Mouse (Mus musculus) forebrain, embryonic 12.5 days (tissue): ENCODE results near the gene Pcsk6. TPM values are rescaled to one million over a fixed set of nuclear protein-coding genes. Genes with fewer than 3 reads are reported as not detected.
"Not testable (repeated sequence)": the region's sequence is repeated elsewhere in the genome, so short reads cannot be mapped to it uniquely, and the experiment has no call there.

Experiments used
- ATAC-seq: fragments of 200-750 bp; cut with Nextera tagmentation; 2 replicates; pipeline ENCODE4 v1.8.0; 2017; ENCODE audit warnings: moderate TSS enrichment; ENCODE audit not compliant: low FRiP score
- H3K27ac ChIP-seq: fragments of 300-500 bp; sonication (generic); 2 replicates; pipeline ENCODE4 v1.5.1; 2016; ENCODE audit warnings: mild to moderate bottlenecking
- H3K27me3 ChIP-seq: fragments of 300-500 bp; sonication (generic); 2 replicates; pipeline ENCODE4 v1.6.1; 2016; ENCODE audit warnings: mild to moderate bottlenecking
- H3K36me3 ChIP-seq: fragments of 300-500 bp; sonication (generic); replicated peaks from 2 replicates; pipeline ENCODE4 v1.6.1; 2016; ENCODE audit warnings: mild to moderate bottlenecking
- H3K4me1 ChIP-seq: fragments of 300-500 bp; sonication (generic); 2 replicates; pipeline ENCODE4 v1.6.1; 2016
- H3K4me2 ChIP-seq: fragments of 300-500 bp; sonication (generic); 2 replicates; pipeline ENCODE4 v1.6.1; 2016; ENCODE audit warnings: mild to moderate bottlenecking, moderate library complexity
- H3K4me3 ChIP-seq: fragments of 300-500 bp; sonication (generic); replicated peaks from 2 replicates; pipeline ENCODE4 v1.5.1; 2016; ENCODE audit warnings: mild to moderate bottlenecking
- H3K9ac ChIP-seq: fragments of 300-500 bp; sonication (generic); 2 replicates; pipeline ENCODE4 v1.6.1; 2016; ENCODE audit warnings: mild to moderate bottlenecking
- H3K9me3 ChIP-seq: fragments of 300-500 bp; sonication (generic); 2 replicates; pipeline ENCODE4 v1.6.1; 2016
- WGBS: fragments of 180-500 bp; shearing (Covaris S2); methylation state at CpG from one replicate; pipeline ENCODE4 v1.1.7; 2016; 5-methylcytosine and 5-hydroxymethylcytosine counted together
- polyA plus RNA-seq: library from polyadenylated mRNA; unstranded; fragments of >200 nt; fragmentation: Nextera tagmentation; extraction: Ambion mirVana; gene quantifications from 2 replicates; pipeline ENCODE4 v1.2.1, GENCODE M21; 2016

Gene Pcsk6
- polyA plus RNA-seq, 1 experiment from 2014 or later: 2.5 TPM

- H3K27ac ChIP-seq: no peak overlapping the region
- WGBS: 86% methylated on average over 4 of the region's 4 CpGs
Measured at GRCm38 (mm10) chr7:66053946-66054483, 192.5 kb downstream of the Pcsk6 start.

GRCm38 (mm10) chr7:66055356-66055755, 193.8 kb downstream of the Pcsk6 start:
- H3K36me3 ChIP-seq, H3K4me1 ChIP-seq, H3K4me3 ChIP-seq, H3K9ac ChIP-seq, H3K27ac ChIP-seq, ATAC-seq, H3K9me3 ChIP-seq, H3K4me2 ChIP-seq: not testable (repeated sequence)
- H3K27me3 ChIP-seq: peaks cover 10% of the 10 kb centered on the region; the same call in 1 of the 2 replicates
- WGBS: 16% methylated on average over 2 of the region's 2 CpGs

More at GRCm38 (mm10) chr7:66053946-66054483, 192.5 kb downstream of the Pcsk6 start:
- H3K36me3 ChIP-seq: no peaks in the 10 kb centered on the region
- H3K27me3 ChIP-seq: peaks cover 10% of the 10 kb centered on the region; the same call in 1 of the 2 replicates
- no peak overlapping the region for H3K4me2 ChIP-seq
- no peaks in the 10 kb centered on the region for H3K9me3 ChIP-seq
- no peak overlapping the region for H3K9ac ChIP-seq
- no peak for ATAC-seq
- H3K4me1 ChIP-seq: no peaks in the 10 kb centered on the region
- H3K4me3 ChIP-seq: no peak overlapping the region

GRCm38 (mm10) chr7:66058703-66059102, 197.2 kb downstream of the Pcsk6 start, which contains the start of gene Snrpa1:
Snrpa1 (plus strand) TSS chr7:66059003.
- 83% methylated on average over 1 of the region's 1 CpGs for WGBS
- no peak for ATAC-seq
- Histone ChIP-seq H3K27ac (no peak within 1 kb of the TSS), H3K9me3 (no peaks in the 10 kb centered on the region), H3K36me3 (peaks cover 11% of the 10 kb centered on the region), H3K9ac (peak within 1 kb of the TSS; percentile 92; the same call in 1 of the 2 replicates), H3K4me1 (peaks cover 16% of the 10 kb centered on the region), H3K4me3 (peak within 1 kb of the TSS; percentile 94), H3K27me3 (peaks cover 10% of the 10 kb centered on the region; the same call in 1 of the 2 replicates), H3K4me2 (peak within 1 kb of the TSS; percentile 78)

- H3K9ac ChIP-seq: peak overlapping the region; percentile 92
- H3K4me2 ChIP-seq: peak overlapping the region; percentile 78
- 1% methylated on average over 64 of the region's 64 CpGs for WGBS
- peak overlapping the region; percentile 94 for H3K4me3 ChIP-seq
- no peaks in the 10 kb centered on the region for H3K9me3 ChIP-seq
- H3K27ac ChIP-seq: peak overlapping the region; percentile 73
- peaks cover 22% of the 10 kb centered on the region for H3K36me3 ChIP-seq
- ATAC-seq: peak; percentile 98
- H3K27me3 ChIP-seq: peaks cover 10% of the 10 kb centered on the region; the same call in 1 of the 2 replicates
- peaks cover 16% of the 10 kb centered on the region for H3K4me1 ChIP-seq
Measured at GRCm38 (mm10) chr7:66060066-66060956, 198.8 kb downstream of the Pcsk6 start.

GRCm38 (mm10) chr7:66061057-66061456, 199.5 kb downstream of the Pcsk6 start:
- ATAC-seq: no peak
- Histone ChIP-seq H3K9me3 (no peaks in the 10 kb centered on the region), H3K4me3 (peak overlapping the region; percentile 94), H3K4me2 (peak overlapping the region; percentile 78), H3K27me3 (peaks cover 10% of the 10 kb centered on the region; the same call in 1 of the 2 replicates), H3K4me1 (peaks cover 16% of the 10 kb centered on the region), H3K27ac (no peak overlapping the region), H3K36me3 (peaks cover 28% of the 10 kb centered on the region), H3K9ac (peak overlapping the region; percentile 92)
- WGBS: 2% methylated on average over 14 of the region's 14 CpGs

GRCm38 (mm10) chr7:66076411-66076810, 214.9 kb downstream of the Pcsk6 start:
- Histone ChIP-seq H3K9me3 (no peaks in the 10 kb centered on the region), H3K4me3 (no peak overlapping the region), H3K4me1 (peaks cover 17% of the 10 kb centered on the region), H3K9ac (no peak overlapping the region), H3K36me3 (peaks cover 54% of the 10 kb centered on the region), H3K27ac (0 out of 2 replicates have a peak overlapping the region, but pooled peaks have one; percentile 31), H3K4me2 (no peak overlapping the region), H3K27me3 (no peaks in the 10 kb centered on the region)
- 72% methylated on average over 2 of the region's 2 CpGs for WGBS
- no peak for ATAC-seq

GRCm38 (mm10) chr7:66079364-66080230, 218.1 kb downstream of the Pcsk6 start, which contains the start of gene Selenos:
Selenos (plus strand) TSS chr7:66079649.
- peak within 1 kb of the TSS; percentile 80 for H3K4me2 ChIP-seq
- peak; percentile 100 for ATAC-seq
- peaks cover 48% of the 10 kb centered on the region for H3K36me3 ChIP-seq
- H3K27ac ChIP-seq: peak within 1 kb of the TSS; percentile 73
- WGBS: under 1% methylated on average over 65 of the region's 65 CpGs
- H3K4me3 ChIP-seq: peak within 1 kb of the TSS; percentile 88
- H3K9ac ChIP-seq: peak within 1 kb of the TSS; percentile 86
- no peaks in the 10 kb centered on the region for H3K27me3 ChIP-seq
- H3K4me1 ChIP-seq: peaks cover 18% of the 10 kb centered on the region
- H3K9me3 ChIP-seq: no peaks in the 10 kb centered on the region

GRCm38 (mm10) chr7:66080231-66080613, 218.7 kb downstream of the Pcsk6 start:
- Histone ChIP-seq H3K9ac (peak overlapping the region; percentile 86), H3K27ac (no peak overlapping the region), H3K9me3 (no peaks in the 10 kb centered on the region), H3K4me1 (peaks cover 18% of the 10 kb centered on the region), H3K4me3 (peak overlapping the region; percentile 88), H3K36me3 (peaks cover 48% of the 10 kb centered on the region), H3K4me2 (peak overlapping the region; percentile 80), H3K27me3 (no peaks in the 10 kb centered on the region)
- WGBS: 43% methylated on average over 5 of the region's 5 CpGs
- ATAC-seq: no peak

GRCm38 (mm10) chr7:66083757-66084156, 222.2 kb downstream of the Pcsk6 start:
- 92% methylated on average over 6 of the region's 6 CpGs for WGBS
- Histone ChIP-seq H3K27ac (no peak overlapping the region), H3K9me3 (no peaks in the 10 kb centered on the region), H3K36me3 (peaks cover 65% of the 10 kb centered on the region), H3K4me1 (peaks cover 17% of the 10 kb centered on the region), H3K9ac (no peak overlapping the region), H3K27me3 (no peaks in the 10 kb centered on the region), H3K4me2 (no peak overlapping the region), H3K4me3 (no peak overlapping the region)
- no peak for ATAC-seq

- H3K4me2 ChIP-seq: no peak overlapping the region
- H3K36me3 ChIP-seq: peaks cover 71% of the 10 kb centered on the region
- H3K9me3 ChIP-seq: no peaks in the 10 kb centered on the region
- H3K4me1 ChIP-seq: peaks cover 14% of the 10 kb centered on the region
- WGBS: 86% methylated on average over 7 of the region's 7 CpGs
- no peak overlapping the region for H3K27ac ChIP-seq
- H3K9ac ChIP-seq: no peak overlapping the region
- no peak for ATAC-seq
- H3K4me3 ChIP-seq: no peak overlapping the region
- H3K27me3 ChIP-seq: no peaks in the 10 kb centered on the region
Measured at GRCm38 (mm10) chr7:66084546-66084945, 223.0 kb downstream of the Pcsk6 start.

GRCm38 (mm10) chr7:66087652-66088051, 226.1 kb downstream of the Pcsk6 start:
- no peak for ATAC-seq
- Histone ChIP-seq H3K36me3 (peaks cover 88% of the 10 kb centered on the region), H3K4me1 (no peaks in the 10 kb centered on the region), H3K27me3 (no peaks in the 10 kb centered on the region), H3K4me3 (no peak overlapping the region), H3K9me3 (no peaks in the 10 kb centered on the region), H3K4me2 (no peak overlapping the region), H3K9ac (no peak overlapping the region), H3K27ac (no peak overlapping the region)
- WGBS: 91% methylated on average over 4 of the region's 4 CpGs

GRCm38 (mm10) chr7:66088077-66088476, 226.5 kb downstream of the Pcsk6 start:
- H3K36me3 ChIP-seq: peaks cover 84% of the 10 kb centered on the region
- no peak for ATAC-seq
- no peaks in the 10 kb centered on the region for H3K27me3 ChIP-seq

More at GRCm38 (mm10) chr7:66088077-66088476, 226.5 kb downstream of the Pcsk6 start:
- Histone ChIP-seq H3K4me2 (no peak overlapping the region), H3K4me3 (no peak overlapping the region), H3K9ac (no peak overlapping the region), H3K4me1 (no peaks in the 10 kb centered on the region), H3K9me3 (no peaks in the 10 kb centered on the region), H3K27ac (no peak overlapping the region)
- WGBS: 87% methylated on average over 2 of the region's 2 CpGs
